22 mouse cellular contexts compared by ENCODE assay signal in the genomic region with DNA sequence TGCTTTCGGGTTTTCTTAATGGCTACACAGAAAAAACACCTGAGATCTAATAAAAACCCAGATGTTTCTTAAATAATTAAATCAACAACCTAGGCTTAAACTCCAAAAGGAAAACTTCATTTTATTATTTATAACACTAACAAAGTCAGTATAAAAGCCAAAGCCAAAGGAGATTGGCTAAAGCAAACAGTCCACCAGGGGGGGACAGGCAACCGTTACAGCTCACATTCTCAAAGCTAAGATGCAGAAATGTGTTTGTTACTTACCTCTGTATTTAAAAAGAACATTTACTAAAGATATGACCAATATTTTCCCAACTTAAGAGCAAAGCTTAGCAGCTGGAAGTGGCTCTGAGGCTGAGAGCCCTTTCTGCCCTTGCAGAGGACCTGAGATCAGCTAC.
DNase-seq lines count a peak whose midpoint lies in the region; ATAC-seq and TF ChIP-seq lines count a peak whose summit lies in the region.
"Had no signal": no experiment of that assay in that cellular context is flagged by ENCODE, and none has a peak within 500 bp of the region (broad histone marks: within the 10 kb centered on the region; RNA-seq: fewer than 3 reads in every experiment).

No protein-coding gene starts in this region.

- peak; percentile 43 for TF ChIP-seq CTCF in heart, postnatal 0 days (IDR thresholded peaks at IDR 0.05; ENCODE audit: low read depth)
- TF ChIP-seq CTCF in liver, postnatal 0 days (IDR thresholded peaks at IDR 0.05; ENCODE audit: low read depth): peak; percentile 33; the same call in 1 of the 2 replicates
- peak; percentile 35; the same call in 1 of the 2 replicates for TF ChIP-seq CTCF in cortical plate, adult 2 months (IDR thresholded peaks at IDR 0.05; ENCODE audit: extremely low read depth, insufficient read depth, low read length)

- peaks cover 13% of the 10 kb centered on the region; the same call in 1 of the 2 replicates for H3K36me3 ChIP-seq in heart, postnatal 0 days (replicated peaks; ENCODE audit: control insufficient read depth, insufficient read depth, low read length)
- no peaks in the 10 kb centered on the region for H3K36me3 ChIP-seq in liver, postnatal 0 days (replicated peaks; ENCODE audit: insufficient read depth, low read length)
- H3K36me3 ChIP-seq in liver, embryonic 12.5 days: peaks cover 6% of the 10 kb centered on the region

- TF ChIP-seq POLR2A in cortical plate, adult 2 months (IDR thresholded peaks at IDR 0.05; ENCODE audit: extremely low read depth, insufficient read depth, low read length): no peak

- no peak for DNase-seq in heart, postnatal 0 days (ENCODE audit: low spot score)
- DNase-seq in heart, postnatal 10 days: no peak
- no peak for DNase-seq in liver, postnatal 0 days
- DNase-seq in NIH3T3 (ENCODE audit: low read depth): peak; percentile 29
- DNase-seq in adrenal gland, postnatal 4 days (ENCODE audit: low spot score in 2 of 2): no peak
- DNase-seq: adrenal gland, postnatal 14 days; cerebellum, adult 18-20 months; gastrocnemius, postnatal 14 days; kidney, postnatal 10 days; lung, adult 2 months; right cerebral cortex, postnatal 14 days; spleen, adult 18-20 months; thymus, adult 18-20 months had no signal

- H3K4me1 ChIP-seq in heart, postnatal 0 days (ENCODE audit: control insufficient read depth, insufficient read depth): no peaks in the 10 kb centered on the region
- H3K4me1 ChIP-seq in liver, postnatal 0 days (ENCODE audit: insufficient read depth): no peaks in the 10 kb centered on the region
- H3K4me1 ChIP-seq in liver, embryonic 12.5 days: 0 out of 2 replicates have a peak, but pooled peaks cover 7% of the 10 kb centered on the region
- H3K4me1 ChIP-seq in cortical plate, adult 2 months (ENCODE audit: control insufficient read depth, insufficient read depth, low read length): no peaks in the 10 kb centered on the region
- H3K4me1 ChIP-seq: embryonic facial prominence, embryonic 10.5 days; hindbrain, embryonic 12.5 days; limb, embryonic 10.5 days; midbrain, embryonic 12.5 days had no signal

- no peak overlapping the region for H3K27ac ChIP-seq in heart, postnatal 0 days (ENCODE audit: low read depth)
- H3K27ac ChIP-seq in liver, postnatal 0 days (ENCODE audit: low read depth): no peak overlapping the region
- H3K27ac ChIP-seq in liver, embryonic 12.5 days: no peak overlapping the region
- no peak overlapping the region for H3K27ac ChIP-seq in cortical plate, adult 2 months (ENCODE audit: insufficient read depth, low read length)
- H3K27ac ChIP-seq: embryonic facial prominence, embryonic 10.5 days; hindbrain, embryonic 12.5 days; limb, embryonic 10.5 days; midbrain, embryonic 12.5 days had no signal

- intact Hi-C loops in heart, postnatal 10 days (cut with DNase I): no loop called here

- H3K4me3 ChIP-seq in heart, postnatal 0 days (ENCODE audit: low read depth, low read length): no peak overlapping the region
- no peak overlapping the region for H3K4me3 ChIP-seq in liver, postnatal 0 days (ENCODE audit: low read depth, low read length)
- H3K4me3 ChIP-seq in liver, embryonic 12.5 days: no peak overlapping the region
- H3K4me3 ChIP-seq in cortical plate, adult 2 months (ENCODE audit: insufficient read depth, low read length): no peak overlapping the region
- H3K4me3 ChIP-seq: embryonic facial prominence, embryonic 10.5 days; hindbrain, embryonic 12.5 days; limb, embryonic 10.5 days; midbrain, embryonic 12.5 days; myocyte had no signal

- ATAC-seq in heart, postnatal 0 days (ENCODE audit: insufficient read depth, low read depth): no peak
- no peak for ATAC-seq in liver, postnatal 0 days
- ATAC-seq in liver, embryonic 12.5 days: no peak
- ATAC-seq: activated CD4-positive, CD25-positive, alpha-beta regulatory T cell, adult 4 months; intestine, embryonic 16.5 days had no signal

- H3K4me2 ChIP-seq in heart, postnatal 0 days (ENCODE audit: low read depth, low read length): no peak overlapping the region
- H3K4me2 ChIP-seq in liver, postnatal 0 days (ENCODE audit: low read depth, low read length): no peak overlapping the region
- H3K4me2 ChIP-seq in liver, embryonic 12.5 days: no peak overlapping the region
- H3K4me2 ChIP-seq: hindbrain, embryonic 12.5 days; midbrain, embryonic 12.5 days had no signal

- H3K9ac ChIP-seq in heart, postnatal 0 days (replicated peaks; ENCODE audit: low read depth, low read length): no peak overlapping the region
- H3K9ac ChIP-seq in liver, postnatal 0 days (replicated peaks): no peak overlapping the region
- H3K9ac ChIP-seq in liver, embryonic 12.5 days: no peak overlapping the region
- H3K9ac ChIP-seq: hindbrain, embryonic 12.5 days; midbrain, embryonic 12.5 days had no signal

- TF ChIP-seq EP300 in heart, postnatal 0 days (IDR thresholded peaks at IDR 0.05; ENCODE audit: low read depth): no peak
- TF ChIP-seq EP300 in liver, postnatal 0 days (IDR thresholded peaks at IDR 0.05; ENCODE audit: low read depth): no peak

- 85% methylated on average over 2 of the region's 2 CpGs for WGBS in heart, postnatal 0 days
- 82% methylated on average over 2 of the region's 2 CpGs for WGBS in liver, postnatal 0 days (ENCODE audit: insufficient replicate concordance)
- WGBS in liver, embryonic 12.5 days (ENCODE audit: insufficient replicate concordance): 87% methylated on average over 2 of the region's 2 CpGs

- H3K9me3 ChIP-seq in heart, postnatal 0 days (replicated peaks; ENCODE audit: control insufficient read depth, low read length): no peaks in the 10 kb centered on the region
- H3K9me3 ChIP-seq in liver, postnatal 0 days (ENCODE audit: low read length): no peaks in the 10 kb centered on the region
- no peaks in the 10 kb centered on the region for H3K9me3 ChIP-seq in liver, embryonic 12.5 days (replicated peaks)
- H3K9me3 ChIP-seq: embryonic facial prominence, embryonic 10.5 days; hindbrain, embryonic 12.5 days; limb, embryonic 10.5 days; midbrain, embryonic 12.5 days had no signal

- no peaks in the 10 kb centered on the region for H3K27me3 ChIP-seq in heart, postnatal 0 days (ENCODE audit: control insufficient read depth, insufficient read depth, low read length)
- no peaks in the 10 kb centered on the region for H3K27me3 ChIP-seq in liver, postnatal 0 days (ENCODE audit: insufficient read depth, low read length)
- no peaks in the 10 kb centered on the region for H3K27me3 ChIP-seq in liver, embryonic 12.5 days (replicated peaks)
- H3K27me3 ChIP-seq: hindbrain, embryonic 12.5 days; midbrain, embryonic 12.5 days had no signal
